Mouse (Mus musculus): ENCODE results near the gene Slco4c1.

Gene Slco4c1

DNA sequence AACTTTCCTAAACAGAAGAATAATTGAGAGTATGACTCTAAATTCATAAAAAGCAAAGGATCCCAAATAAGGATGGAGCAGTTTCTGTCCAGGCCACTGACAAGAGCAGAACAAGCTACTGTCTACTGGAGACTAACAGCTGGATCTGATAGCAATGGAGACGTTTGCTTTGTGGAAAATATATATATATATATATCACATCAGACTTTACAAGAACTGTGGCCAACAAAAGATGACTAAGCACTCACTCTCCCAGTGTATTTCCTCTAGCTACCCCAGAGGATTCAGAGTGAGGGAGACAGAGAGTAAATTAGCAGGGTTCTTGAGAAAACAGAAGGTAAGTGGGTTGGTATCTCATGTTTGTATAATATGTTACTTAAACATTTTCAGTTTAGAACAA lies 105.4 kb downstream of the Slco4c1 start:
- no peak for DNase-seq

Data from lung, postnatal 14 days (tissue).